15 mouse cellular contexts compared by ENCODE assay signal in the genomic region with DNA sequence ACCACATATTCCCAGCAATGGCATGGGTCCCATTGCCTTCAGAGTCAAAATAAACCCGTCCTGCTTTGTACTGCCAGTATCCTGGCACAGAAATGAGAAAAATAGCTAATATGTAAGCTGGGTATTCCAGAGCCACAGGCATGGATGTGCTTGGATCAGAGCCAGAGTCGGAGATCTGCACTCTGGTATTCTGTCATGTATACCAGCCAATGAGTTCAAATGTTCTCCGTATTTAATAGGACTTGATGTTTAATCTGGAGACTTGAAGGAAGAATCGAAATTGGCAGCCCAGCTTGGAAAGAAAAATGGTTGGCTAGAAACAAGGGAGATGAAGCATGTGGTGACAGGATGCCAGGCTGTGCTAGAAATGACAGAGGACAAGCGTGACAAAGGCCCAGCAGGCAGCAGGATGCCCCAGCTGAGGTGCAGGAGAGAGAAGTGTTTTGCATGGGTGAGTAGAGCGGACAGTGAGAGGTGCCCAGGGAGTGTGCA. TPM values are rescaled to one million over a fixed set of nuclear protein-coding genes. Genes with fewer than 3 reads are reported as not detected.
A peak's percentile ranks its signal among the peaks of the same experiment; 100 is the strongest.
DNase-seq lines count a peak whose midpoint lies in the region; ATAC-seq and TF ChIP-seq lines count a peak whose summit lies in the region.
"Had no signal": no experiment of that assay in that cellular context is flagged by ENCODE, and none has a peak within 500 bp of the region (broad histone marks: within the 10 kb centered on the region; RNA-seq: fewer than 3 reads in every experiment).

No protein-coding gene starts in this region.

- no peaks in the 10 kb centered on the region for H3K36me3 ChIP-seq in forebrain, embryonic 14.5 days (ENCODE audit: control insufficient read depth, insufficient read depth, low read length)
- no peaks in the 10 kb centered on the region for H3K36me3 ChIP-seq in forebrain, embryonic 10.5 days (replicated peaks)
- H3K36me3 ChIP-seq in forebrain, postnatal 0 days (ENCODE audit: insufficient read depth), result no peaks in the 10 kb centered on the region
- H3K36me3 ChIP-seq in heart, embryonic 11.5 days (ENCODE audit: control insufficient read depth, insufficient read depth, low read length), result no peaks in the 10 kb centered on the region
- H3K36me3 ChIP-seq: limb, embryonic 12.5 days; midbrain, embryonic 12.5 days had no signal

- no peak for TF ChIP-seq CTCF in left cerebral cortex, adult 2 months (IDR thresholded peaks at IDR 0.05)
- TF ChIP-seq CTCF in forebrain, postnatal 0 days (IDR thresholded peaks at IDR 0.05; ENCODE audit: low read depth), result no peak

- H3K4me3 ChIP-seq in forebrain, embryonic 14.5 days (ENCODE audit: low read depth, low read length), result no peak overlapping the region
- H3K4me3 ChIP-seq in forebrain, embryonic 10.5 days, result no peak overlapping the region
- no peak overlapping the region for H3K4me3 ChIP-seq in left cerebral cortex, adult 2 months
- no peak overlapping the region for H3K4me3 ChIP-seq in forebrain, postnatal 0 days (ENCODE audit: low read depth, low read length)
- no peak overlapping the region for H3K4me3 ChIP-seq in heart, embryonic 11.5 days (ENCODE audit: low read depth, low read length)
- H3K4me3 ChIP-seq: erythroblast, embryonic 14.5 days; limb, embryonic 12.5 days; midbrain, embryonic 12.5 days had no signal

- peak; percentile 69 for DNase-seq in forebrain, embryonic 14.5 days (ENCODE audit: low spot score)
- no peak for DNase-seq in forebrain, embryonic 10.5 days (ENCODE audit: extremely low spot score, low spot score)
- peak; percentile 82 for DNase-seq in left cerebral cortex, postnatal 4 days
- no peak for DNase-seq in left cerebral cortex, adult 2 months (ENCODE audit: extremely low spot score in 1 of 2, low spot score in 2 of 2)
- peak; percentile 69 for DNase-seq in forebrain, postnatal 0 days
- DNase-seq in kidney, postnatal 36 days, result peak; percentile 71 to 77
- DNase-seq: adrenal gland, postnatal 25 days; lung, adult 2 months; right cerebral cortex, postnatal 14 days; thymus, postnatal 14 days had no signal

- intact Hi-C loops in left cerebral cortex, postnatal 4 days (cut with DNase I), result no loop called here
- intact Hi-C loops in left cerebral cortex, adult 2 months (cut with DNase I), result no loop called here

- ATAC-seq in forebrain, embryonic 14.5 days, result peak; percentile 61
- ATAC-seq in forebrain, postnatal 0 days, result peak; percentile 69; the same call in 1 of the 2 replicates
- ATAC-seq in heart, embryonic 11.5 days (replicated peaks; ENCODE audit: insufficient number of reproducible peaks, low FRiP score, low TSS enrichment), result no peak

- WGBS in forebrain, embryonic 14.5 days, result 75% methylated on average over 6 of the region's 6 CpGs
- WGBS in forebrain, embryonic 10.5 days, result 79% methylated on average over 6 of the region's 6 CpGs
- 42% methylated on average over 6 of the region's 6 CpGs for WGBS in forebrain, postnatal 0 days
- 74% methylated on average over 6 of the region's 6 CpGs for WGBS in heart, embryonic 11.5 days (ENCODE audit: insufficient replicate concordance)

- no peak overlapping the region for H3K27ac ChIP-seq in forebrain, embryonic 14.5 days (ENCODE audit: low read depth, low read length)
- H3K27ac ChIP-seq in forebrain, embryonic 10.5 days, result no peak overlapping the region
- no peak overlapping the region for H3K27ac ChIP-seq in left cerebral cortex, adult 2 months
- H3K27ac ChIP-seq in forebrain, postnatal 0 days (ENCODE audit: low read depth, low read length), result no peak overlapping the region
- H3K27ac ChIP-seq in heart, embryonic 11.5 days (ENCODE audit: low read depth, low read length), result no peak overlapping the region
- H3K27ac ChIP-seq: limb, embryonic 12.5 days; midbrain, embryonic 12.5 days had no signal

- no peaks in the 10 kb centered on the region for H3K9me3 ChIP-seq in forebrain, embryonic 14.5 days (replicated peaks; ENCODE audit: control insufficient read depth, low read length)
- no peaks in the 10 kb centered on the region for H3K9me3 ChIP-seq in forebrain, embryonic 10.5 days
- H3K9me3 ChIP-seq in forebrain, postnatal 0 days (ENCODE audit: low read length), result no peaks in the 10 kb centered on the region
- H3K9me3 ChIP-seq in heart, embryonic 11.5 days (replicated peaks; ENCODE audit: control insufficient read depth, low read length), result no peaks in the 10 kb centered on the region
- H3K9me3 ChIP-seq: G1E; limb, embryonic 12.5 days; midbrain, embryonic 12.5 days had no signal

- H3K9ac ChIP-seq in forebrain, embryonic 14.5 days (ENCODE audit: low read length), result no peak overlapping the region
- no peak overlapping the region for H3K9ac ChIP-seq in forebrain, postnatal 0 days
- H3K9ac ChIP-seq in heart, embryonic 11.5 days (ENCODE audit: low read depth, low read length), result no peak overlapping the region
- H3K9ac ChIP-seq: limb, embryonic 12.5 days; midbrain, embryonic 12.5 days had no signal

- H3K4me2 ChIP-seq in forebrain, embryonic 14.5 days (ENCODE audit: low read length), result no peak overlapping the region
- H3K4me2 ChIP-seq in forebrain, postnatal 0 days (ENCODE audit: low read depth), result no peak overlapping the region
- no peak overlapping the region for H3K4me2 ChIP-seq in heart, embryonic 11.5 days
- H3K4me2 ChIP-seq: limb, embryonic 12.5 days; midbrain, embryonic 12.5 days had no signal

- H3K27me3 ChIP-seq in forebrain, embryonic 14.5 days (replicated peaks; ENCODE audit: control insufficient read depth, insufficient read depth, low read length), result no peaks in the 10 kb centered on the region
- H3K27me3 ChIP-seq in forebrain, embryonic 10.5 days (ENCODE audit: poor library complexity, severe bottlenecking), result no peaks in the 10 kb centered on the region
- H3K27me3 ChIP-seq in forebrain, postnatal 0 days (ENCODE audit: insufficient read depth, low read length), result no peaks in the 10 kb centered on the region
- H3K27me3 ChIP-seq in heart, embryonic 11.5 days (ENCODE audit: control insufficient read depth, insufficient read depth, low read length), result no peaks in the 10 kb centered on the region
- H3K27me3 ChIP-seq: limb, embryonic 12.5 days; midbrain, embryonic 12.5 days had no signal

- no peaks in the 10 kb centered on the region for H3K4me1 ChIP-seq in forebrain, embryonic 14.5 days (ENCODE audit: control insufficient read depth, insufficient read depth, low read length)
- peaks cover 10% of the 10 kb centered on the region; the same call in 1 of the 2 replicates for H3K4me1 ChIP-seq in forebrain, embryonic 10.5 days
- no peaks in the 10 kb centered on the region for H3K4me1 ChIP-seq in forebrain, postnatal 0 days (ENCODE audit: insufficient read depth)
- H3K4me1 ChIP-seq in heart, embryonic 11.5 days (ENCODE audit: control insufficient read depth, insufficient read depth, low read length), result no peaks in the 10 kb centered on the region
- H3K4me1 ChIP-seq: midbrain, embryonic 12.5 days had no signal

RNA-seq across cellular contexts. Expression of gene Rpp40, which starts 25.6 kb away (rescaled TPM):
- polyA plus RNA-seq in forebrain, embryonic 14.5 days (2014; fragmentation: Nextera tagmentation; extraction: Ambion mirVana), result 7.8 and 9.2 TPM in 2 replicates
- polyA plus RNA-seq in forebrain, embryonic 10.5 days (2016; fragmentation: Nextera tagmentation; extraction: Ambion mirVana), result 26.8 and 29.4 TPM in 2 replicates
- total RNA-seq in left cerebral cortex, postnatal 4 days (2021), result 1 to 10 TPM; 4.4 to 6.3 TPM
- total RNA-seq in left cerebral cortex, adult 2 months (2021), result 1 to 10 TPM; 5.5 to 5.8 TPM
- 2.8 TPM in 2 replicates for total RNA-seq in forebrain, postnatal 0 days (2014; rRNA removed)
- 8.6 and 9.3 TPM in 2 replicates for polyA plus RNA-seq in forebrain, postnatal 0 days (2015; fragmentation: Nextera tagmentation; extraction: Ambion mirVana)
- 13.4 and 14.0 TPM in 2 replicates for polyA plus RNA-seq in heart, embryonic 11.5 days (2014; fragmentation: Nextera tagmentation; extraction: Ambion mirVana)

Comparison
In these comparisons a context has a peak if more than half of its experiments do, and no peak if none do; other contexts are left out.
1. DNase-seq: peak in forebrain, embryonic 14.5 days (single experiment), left cerebral cortex, postnatal 4 days (single experiment), forebrain, postnatal 0 days (single experiment) and kidney, postnatal 36 days (2 of 2); none in forebrain, embryonic 10.5 days (single experiment) and left cerebral cortex, adult 2 months (0 of 2).